16 mouse cellular contexts compared by ENCODE assay signal in the genomic region with DNA sequence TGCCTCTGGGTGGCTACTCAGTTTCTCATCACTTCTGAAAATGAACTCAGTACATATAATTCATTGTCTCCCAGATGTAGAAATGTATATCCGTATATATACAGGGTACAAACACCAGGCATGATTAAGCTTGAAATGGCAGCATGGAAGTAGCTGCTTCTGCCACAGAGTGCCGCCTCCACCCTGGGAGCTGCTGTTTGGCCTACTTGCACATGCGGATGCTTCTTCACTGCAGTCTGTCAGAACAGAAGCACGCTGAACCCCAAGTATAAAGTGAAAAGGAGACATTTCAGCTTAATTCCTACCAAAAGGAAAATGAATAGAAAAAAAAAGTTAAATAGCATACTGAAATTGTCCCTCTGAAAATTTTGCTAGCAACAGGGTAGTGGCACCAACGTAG.
"Had no signal": no experiment of that assay in that cellular context is flagged by ENCODE, and none has a peak within 500 bp of the region (broad histone marks: within the 10 kb centered on the region; RNA-seq: fewer than 3 reads in every experiment).

No protein-coding gene starts in this region.

- H3K9ac ChIP-seq: limb, embryonic 12.5 days; liver, embryonic 13.5 days; liver, postnatal 0 days; lung, embryonic 15.5 days; neural tube, embryonic 13.5 days had no signal

- H3K27me3 ChIP-seq: limb, embryonic 12.5 days; liver, embryonic 13.5 days; lung, embryonic 15.5 days; megakaryocyte, embryonic 14.5 days; neural tube, embryonic 13.5 days had no signal

- H3K9me3 ChIP-seq: limb, embryonic 12.5 days; liver, embryonic 13.5 days; lung, embryonic 15.5 days; neural tube, embryonic 13.5 days had no signal

- DNase-seq: kidney, adult 2 months; kidney, postnatal 25 days; liver; liver, embryonic 13.5 days; liver, postnatal 0 days; lung, postnatal 14 days; retina, postnatal 1 day; thymus, postnatal 4 days had no signal

- H3K27ac ChIP-seq: limb, embryonic 12.5 days; liver, embryonic 13.5 days; lung, embryonic 15.5 days; macrophage; neural tube, embryonic 13.5 days had no signal

- ATAC-seq: intestine, embryonic 16.5 days; liver, postnatal 0 days; midbrain, embryonic 16.5 days had no signal

- H3K4me1 ChIP-seq: limb, embryonic 12.5 days; liver, embryonic 13.5 days; lung, embryonic 15.5 days; megakaryocyte, embryonic 14.5 days; neural tube, embryonic 13.5 days had no signal

- H3K4me2 ChIP-seq: limb, embryonic 12.5 days; liver, embryonic 13.5 days; lung, embryonic 15.5 days; midbrain, embryonic 11.5 days; neural tube, embryonic 13.5 days had no signal

- H3K4me3 ChIP-seq: limb, embryonic 12.5 days; liver, embryonic 13.5 days; lung, embryonic 15.5 days; megakaryocyte, embryonic 14.5 days; neural tube, embryonic 13.5 days had no signal

- H3K36me3 ChIP-seq: limb, embryonic 12.5 days; liver, embryonic 13.5 days; lung, embryonic 15.5 days; neural tube, embryonic 13.5 days had no signal
